In the genomic region with DNA sequence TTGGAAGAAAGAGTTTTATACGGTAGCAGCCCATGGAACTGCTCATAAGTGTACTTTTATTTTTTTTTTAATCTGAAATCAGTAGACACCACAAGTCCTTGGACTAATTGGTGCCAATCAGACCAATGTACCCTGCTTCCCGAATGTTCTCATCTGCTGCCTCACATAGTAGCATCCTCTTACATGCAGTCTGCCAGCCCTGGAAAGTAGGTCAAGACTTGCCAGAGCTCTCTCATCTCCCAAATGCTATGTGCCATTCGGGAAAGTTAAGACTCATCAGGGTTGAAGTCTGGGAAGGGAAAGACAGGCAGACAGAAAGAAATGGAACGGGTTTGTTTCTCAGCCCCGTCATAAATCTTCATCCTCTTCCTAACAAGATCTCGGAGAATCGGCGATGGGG, we compare ENCODE assay signal across 21 mouse cellular contexts.
"Had no signal": no experiment of that assay in that cellular context is flagged by ENCODE, and none has a peak within 500 bp of the region (broad histone marks: within the 10 kb centered on the region; RNA-seq: fewer than 3 reads in every experiment).

No protein-coding gene starts in this region.

- DNase-seq: heart, postnatal 10 days; heart, postnatal 14 days; heart, postnatal 36 days; heart, postnatal 4 days; kidney, adult 11 months; kidney, adult 18-20 months; kidney, adult 2 months; kidney, adult 8-10 months; kidney, postnatal 10 days; kidney, postnatal 14 days; kidney, postnatal 25 days; kidney, postnatal 36 days; kidney, postnatal 4 days; layer of hippocampus, adult 9-11 months; layer of hippocampus, postnatal 36 days had no signal

- ATAC-seq: hindbrain, embryonic 16.5 days; hindbrain, postnatal 0 days; inflammation-experienced regulatory T-cells, adult 6 months; intestine, embryonic 15.5 days; intestine, embryonic 16.5 days; intestine, postnatal 0 days had no signal
